Mouse (Mus musculus) cerebellum, adult 11-12 months (tissue): ENCODE data around the gene Espl1.

Source experiments
- DNase-seq: peaks from one replicate; pipeline ENCODE4 v3.0.0; 2022

Espl1 gene

DNA sequence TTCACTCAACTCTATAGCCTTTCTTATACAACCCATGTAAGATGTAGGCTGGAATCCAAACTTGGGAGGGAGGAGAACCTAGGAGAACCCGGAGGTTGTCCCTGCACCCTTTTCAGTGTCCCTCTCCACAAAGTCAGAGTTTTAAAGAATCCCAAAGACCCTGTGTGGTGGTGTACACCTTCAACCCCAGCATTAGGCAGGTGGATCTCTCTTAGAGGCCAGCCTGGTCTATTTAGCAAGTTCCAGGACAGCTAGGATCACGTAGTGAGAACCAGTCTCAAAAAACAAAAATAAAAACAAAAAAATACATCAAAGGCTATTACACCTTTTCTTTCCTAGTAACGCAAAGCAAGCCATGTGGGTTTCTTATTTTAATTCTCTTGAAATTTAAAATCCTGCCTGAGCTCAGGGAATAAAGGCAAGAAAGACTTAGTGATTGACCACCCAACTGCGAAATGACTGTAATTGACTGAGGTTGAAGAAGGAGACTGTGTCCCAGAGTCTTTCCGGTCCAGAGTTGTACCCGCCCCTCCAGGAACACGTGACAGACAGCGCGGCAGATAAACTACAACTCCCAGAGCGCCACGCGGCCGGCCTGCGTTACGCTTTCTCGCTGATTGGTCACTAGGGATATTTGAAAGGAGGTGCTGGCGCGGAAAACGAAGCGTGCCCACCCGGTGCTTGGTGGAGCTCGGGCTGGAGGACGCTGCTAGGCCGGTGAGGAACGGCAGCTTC is at the start of gene Espl1:
Gene Espl1, plus strand, starts transcription at position 634 of the 735 bp plus-strand sequence.
- peak; percentile 89 for DNase-seq

DNA sequence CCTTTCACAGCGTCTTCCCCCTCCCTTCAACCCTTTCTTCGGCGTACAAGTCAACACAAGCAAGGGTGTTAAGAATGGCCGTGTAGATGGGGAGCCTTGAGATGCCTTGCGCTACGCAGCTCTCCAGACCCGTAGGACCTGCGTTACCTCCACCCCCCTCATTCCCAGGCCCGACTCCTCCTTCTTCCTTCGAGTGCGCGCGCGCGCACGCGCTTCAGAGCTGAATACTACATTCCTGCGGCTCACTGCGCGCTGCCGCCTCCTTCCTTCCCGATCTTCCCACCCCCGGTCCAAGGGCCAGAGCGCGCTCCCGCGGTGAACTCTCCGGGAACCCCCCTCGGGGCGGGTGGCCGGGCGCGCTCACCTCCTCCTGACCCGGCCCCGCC is 49.2 kb upstream of the Espl1 start:
- DNase-seq = peak; percentile 95

DNA sequence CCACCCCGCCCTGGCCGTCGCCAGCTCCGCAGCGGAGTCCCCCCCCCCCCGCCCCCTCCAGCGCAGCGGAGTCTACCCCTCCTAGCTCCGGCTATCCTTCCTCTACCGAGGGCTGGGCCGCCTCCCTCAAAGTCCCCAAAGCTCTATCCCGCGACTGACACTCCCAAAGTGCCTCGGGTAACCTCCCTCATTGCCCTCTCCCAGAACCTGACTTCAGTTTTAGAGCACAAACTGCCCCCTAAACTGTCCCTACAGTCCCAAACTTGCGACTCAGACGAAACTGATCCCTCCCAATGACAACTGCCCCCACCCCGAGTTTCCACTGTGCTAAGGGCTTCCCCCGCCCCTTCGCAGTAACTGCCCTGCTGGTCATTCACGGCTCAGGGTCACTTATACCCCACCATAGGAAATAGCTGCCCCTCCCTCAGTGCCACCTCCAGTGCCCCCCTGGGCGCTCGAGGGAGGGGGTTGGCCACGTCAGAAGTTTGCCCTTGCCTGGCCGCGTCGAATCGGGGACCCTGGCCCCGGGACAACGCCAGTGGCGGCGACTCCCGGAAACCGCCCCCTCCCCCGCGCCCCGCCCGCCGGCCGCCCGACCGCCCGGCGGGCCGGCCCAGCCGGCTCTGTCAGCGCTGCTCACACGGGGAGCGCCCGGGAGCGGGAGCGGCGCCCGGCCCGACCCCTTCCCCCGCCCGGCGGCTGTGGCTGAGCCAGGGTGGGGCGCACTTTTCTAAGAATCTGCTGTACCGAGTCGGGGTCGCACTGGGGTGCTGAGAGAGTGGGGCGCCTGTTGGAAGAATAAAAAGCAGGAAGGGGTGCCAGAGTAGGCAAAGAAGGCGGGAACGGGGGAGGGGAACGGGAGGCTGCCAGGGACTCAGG is 48.6 kb upstream of the Espl1 start:
- DNase-seq = peak; percentile 79

DNA sequence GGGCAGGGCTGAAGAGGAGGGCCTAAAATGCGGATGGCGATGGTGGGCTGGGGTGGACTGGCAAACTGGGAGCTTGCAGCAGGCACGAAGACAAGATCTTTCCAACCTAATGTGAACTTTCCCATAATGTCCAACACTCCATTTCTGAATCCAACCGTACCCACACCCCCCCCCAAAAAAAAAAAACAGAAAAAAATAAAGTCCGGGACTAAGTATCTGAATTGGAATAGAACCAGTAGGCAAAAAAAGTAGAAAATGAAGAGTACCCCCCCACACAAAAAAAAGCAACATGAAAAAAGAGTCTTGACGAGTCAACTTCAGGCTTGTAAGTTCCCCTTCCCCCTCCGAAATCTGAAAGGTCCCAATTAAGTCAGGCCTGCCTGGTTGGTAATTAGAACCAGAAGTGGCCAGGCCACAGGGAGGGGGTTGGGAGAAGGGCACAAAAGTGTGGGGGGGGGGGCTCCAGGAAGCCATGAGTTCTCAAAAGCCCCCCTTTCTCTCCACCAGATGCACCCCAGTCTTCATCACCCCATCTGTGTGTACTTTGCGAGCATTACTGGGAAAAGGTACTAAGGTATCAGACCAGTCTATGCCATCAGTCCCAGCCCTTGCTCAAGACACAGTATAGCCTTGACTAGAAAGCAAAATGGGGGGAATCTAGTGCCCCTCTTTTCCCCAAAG is 47.8 kb upstream of the Espl1 start:
- peak; percentile 31 for DNase-seq

DNA sequence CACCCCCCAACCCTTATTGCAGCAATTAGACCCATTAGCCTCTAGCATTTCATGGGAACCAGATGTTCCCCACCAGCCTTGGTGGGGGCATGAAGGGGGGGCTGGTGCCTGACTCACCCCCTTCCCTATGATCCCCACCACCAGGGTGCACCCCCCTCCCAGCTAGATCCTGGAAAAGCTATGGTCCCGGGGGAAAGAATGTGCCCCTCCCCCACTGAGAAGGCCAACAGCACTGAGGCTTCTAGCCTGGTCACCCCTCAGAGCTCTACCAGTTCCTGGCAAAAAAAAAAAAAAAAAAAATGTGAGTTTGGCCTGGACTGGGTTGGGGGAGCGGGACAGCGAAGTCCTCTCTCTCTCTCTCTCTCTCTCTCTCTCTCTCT is 47.3 kb upstream of the Espl1 start:
- DNase-seq = peak; percentile 48

DNA sequence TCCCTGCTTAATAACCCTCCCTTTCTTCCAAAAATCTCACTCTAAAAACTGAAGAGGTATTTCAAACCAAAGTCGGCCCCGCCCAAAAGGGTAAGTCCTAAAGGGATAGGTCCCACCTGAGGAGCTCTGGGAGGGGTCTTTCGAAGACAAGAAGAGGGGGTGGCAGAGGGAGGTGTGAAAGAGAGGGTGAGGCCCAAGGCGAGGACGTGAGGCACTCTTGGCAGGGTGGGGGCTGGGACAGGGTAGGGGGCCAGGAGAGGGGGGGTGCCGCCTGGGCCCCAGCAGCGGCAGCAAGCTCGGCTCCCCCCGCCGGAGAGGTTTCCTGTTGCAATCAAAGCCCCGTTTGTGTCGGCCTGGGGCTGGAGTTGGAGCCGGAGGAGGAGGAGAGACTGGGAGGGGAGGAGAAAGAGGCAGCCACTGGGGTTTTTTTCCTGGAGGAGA is 46.8 kb upstream of the Espl1 start:
- DNase-seq = peak; percentile 31

DNA sequence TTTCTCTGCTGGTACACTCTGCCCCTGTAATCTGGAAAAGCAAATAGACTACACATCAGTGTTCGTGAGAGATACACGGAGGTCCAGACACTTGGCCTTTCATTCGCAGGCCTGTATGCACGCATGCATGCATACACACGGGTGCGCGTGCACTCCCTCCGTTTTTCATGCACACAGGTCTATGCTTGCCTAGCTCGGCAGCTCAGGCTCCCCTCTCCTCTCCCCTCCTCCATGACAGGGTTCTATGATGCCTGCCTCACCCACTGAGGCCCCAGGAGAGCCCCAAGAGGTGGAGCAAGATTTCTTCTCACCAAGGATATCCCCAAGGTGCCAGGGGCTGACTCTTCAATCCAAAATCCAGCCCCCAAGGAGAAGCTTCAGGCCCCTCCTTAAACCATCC is 46.1 kb upstream of the Espl1 start:
- no peak for DNase-seq

DNA sequence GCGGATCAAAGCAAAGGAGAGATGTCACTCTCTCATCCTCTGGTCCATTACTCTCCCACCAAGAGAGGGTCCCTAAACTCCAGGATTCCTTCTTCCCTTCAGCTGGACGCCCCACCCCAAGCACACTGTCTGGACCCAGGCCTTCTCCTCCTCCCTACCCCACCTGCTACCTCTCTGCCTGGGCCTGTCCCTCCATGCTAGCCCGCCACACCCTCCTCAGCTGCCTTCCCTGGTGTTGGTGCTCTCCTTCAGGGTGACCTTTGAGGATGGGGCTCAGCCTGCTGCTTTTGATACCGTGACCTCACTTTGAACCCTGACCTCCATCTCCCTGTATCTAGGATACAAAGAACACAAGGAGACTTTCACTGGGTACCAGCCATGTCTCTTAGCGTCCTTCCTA is 45.5 kb upstream of the Espl1 start:
- DNase-seq = no peak

DNA sequence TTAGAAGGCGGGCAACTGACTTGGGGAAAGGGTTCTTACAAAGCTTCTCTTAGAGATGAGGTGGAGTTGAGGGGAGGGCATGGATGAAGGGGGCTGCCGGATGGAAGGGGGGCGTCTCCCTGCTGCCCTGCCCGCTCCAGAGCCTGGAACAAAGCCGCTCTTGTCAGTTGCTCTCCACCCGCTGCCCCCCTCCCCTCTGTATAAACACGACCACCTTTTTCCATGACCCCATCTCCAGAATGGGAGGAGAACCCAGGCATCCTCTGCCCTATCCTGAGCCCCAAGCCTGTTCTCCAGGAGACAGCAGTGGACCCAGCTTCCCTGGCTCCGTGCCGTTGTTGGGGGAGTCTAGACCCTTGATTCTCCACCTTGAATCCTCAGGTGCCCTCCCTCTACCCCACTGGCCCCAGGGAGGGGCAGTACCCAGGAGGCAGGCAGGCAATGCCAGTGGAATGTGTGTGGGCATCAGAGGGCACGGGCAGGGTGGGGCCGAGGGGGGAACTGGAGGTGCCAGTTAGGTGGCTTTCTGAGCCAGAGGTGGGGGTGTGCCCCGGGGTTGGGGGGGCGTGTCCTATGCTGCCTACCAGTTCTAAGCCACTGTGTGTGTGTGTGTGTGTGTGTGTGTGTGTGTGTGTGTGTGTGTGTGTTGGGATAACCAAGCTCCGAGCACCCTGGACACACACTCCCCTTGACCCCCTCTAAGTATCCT is 40.4 kb upstream of the Espl1 start:
- peak; percentile 43 for DNase-seq

DNA sequence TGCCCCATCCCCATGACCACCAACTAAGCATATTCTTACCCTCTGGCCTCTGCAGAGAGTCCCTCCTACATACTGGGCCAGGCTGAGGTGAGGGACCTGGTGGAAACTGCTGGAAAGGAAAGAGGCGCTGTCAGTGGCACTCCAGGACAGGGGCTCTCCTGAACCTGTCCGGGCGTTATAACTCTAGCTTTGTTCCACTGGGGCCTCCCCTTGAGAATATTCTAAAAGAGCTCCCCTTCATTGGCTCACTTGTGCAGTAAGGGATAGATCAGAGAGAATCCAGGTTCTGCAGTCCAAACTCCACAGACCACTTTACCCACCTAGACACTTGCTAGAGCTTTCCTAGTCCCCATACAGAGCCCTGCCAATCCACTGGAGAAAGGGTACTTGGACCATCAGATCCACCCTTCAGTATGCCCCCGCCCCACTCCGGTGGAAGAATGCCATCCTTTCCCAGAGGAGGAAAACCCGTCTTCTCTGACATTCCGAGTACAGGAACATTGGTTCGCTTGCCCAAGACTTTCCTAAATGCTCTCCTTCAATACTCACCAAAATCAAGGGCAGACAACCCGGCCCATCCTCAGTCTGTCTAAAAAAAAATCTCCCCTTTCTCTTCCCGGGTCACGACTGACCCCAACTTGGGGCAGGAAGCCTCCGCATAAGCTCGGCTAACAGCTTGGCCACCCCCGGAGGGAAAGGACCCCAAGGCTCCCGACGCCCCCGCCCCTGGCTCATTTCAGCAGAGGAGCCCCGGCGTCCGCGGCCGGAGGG is 39.5 kb upstream of the Espl1 start:
- DNase-seq = peak; percentile 51

DNA sequence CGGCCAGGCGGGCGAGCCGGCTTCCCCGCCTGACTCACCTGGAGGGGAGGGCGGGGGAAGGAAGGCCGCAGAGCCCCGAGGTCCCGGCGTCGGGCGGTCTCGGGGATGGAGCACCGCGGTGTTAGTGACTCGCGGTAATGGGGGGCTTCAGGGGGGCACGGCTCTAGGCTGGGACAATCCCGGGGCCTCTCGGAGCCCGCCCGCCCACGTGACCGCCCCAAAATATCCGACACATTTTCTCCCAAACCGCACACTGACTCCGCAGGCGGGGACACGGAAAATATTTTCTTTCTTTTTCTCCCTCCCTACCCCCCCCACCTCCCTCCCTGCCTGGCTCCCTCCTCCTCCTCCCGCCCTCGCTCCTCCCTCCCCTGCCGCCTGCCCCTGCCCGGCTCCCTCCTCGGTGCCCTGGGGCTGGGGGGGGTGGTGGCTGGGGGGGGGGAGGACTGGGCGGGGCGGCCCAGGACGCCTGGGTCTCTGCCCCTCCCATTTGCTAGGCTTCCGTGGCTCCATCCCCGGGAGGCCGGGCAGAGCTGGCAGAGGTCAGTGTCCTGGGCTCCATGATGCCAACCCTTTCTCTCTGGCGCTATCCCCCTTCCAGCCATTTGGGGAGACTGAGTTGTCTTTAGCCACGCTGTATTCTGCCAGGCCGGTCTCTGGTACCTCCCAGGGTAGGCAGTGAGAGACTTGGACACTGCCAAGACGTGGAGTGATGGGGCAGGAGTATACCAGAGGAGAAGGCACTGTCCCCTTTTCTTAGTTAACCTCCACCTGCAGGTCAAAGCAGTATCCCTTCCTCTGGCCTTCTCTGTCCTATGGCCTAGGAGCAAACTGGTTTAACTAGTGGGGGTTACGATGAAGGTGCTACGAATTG is 38.6 kb upstream of the Espl1 start, which contains the start of gene Rarg:
Gene Rarg, minus strand, starts transcription at position 316 of the 874 bp plus-strand sequence.
- peak; percentile 81 for DNase-seq

DNA sequence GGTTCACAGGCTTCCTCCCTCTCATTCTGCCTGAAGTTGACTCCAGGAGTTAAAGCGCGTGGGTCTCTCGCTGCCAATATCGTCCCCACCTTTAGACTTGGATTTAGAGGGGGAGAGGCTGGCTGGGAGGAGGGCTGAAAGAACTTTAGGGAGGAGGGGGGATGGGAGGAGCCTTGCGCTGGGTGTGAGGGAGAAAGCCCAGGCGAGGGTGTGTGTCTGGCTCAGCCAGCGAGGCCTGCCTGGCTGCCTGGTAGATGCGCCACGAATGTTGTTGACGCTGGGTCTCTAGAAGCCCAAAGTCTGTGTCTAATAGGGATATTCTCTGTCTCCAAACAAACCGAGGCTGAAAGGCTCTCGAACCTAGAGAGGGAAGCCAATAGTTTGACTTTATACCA is 38.0 kb upstream of the Espl1 start:
- DNase-seq = peak; percentile 70

DNA sequence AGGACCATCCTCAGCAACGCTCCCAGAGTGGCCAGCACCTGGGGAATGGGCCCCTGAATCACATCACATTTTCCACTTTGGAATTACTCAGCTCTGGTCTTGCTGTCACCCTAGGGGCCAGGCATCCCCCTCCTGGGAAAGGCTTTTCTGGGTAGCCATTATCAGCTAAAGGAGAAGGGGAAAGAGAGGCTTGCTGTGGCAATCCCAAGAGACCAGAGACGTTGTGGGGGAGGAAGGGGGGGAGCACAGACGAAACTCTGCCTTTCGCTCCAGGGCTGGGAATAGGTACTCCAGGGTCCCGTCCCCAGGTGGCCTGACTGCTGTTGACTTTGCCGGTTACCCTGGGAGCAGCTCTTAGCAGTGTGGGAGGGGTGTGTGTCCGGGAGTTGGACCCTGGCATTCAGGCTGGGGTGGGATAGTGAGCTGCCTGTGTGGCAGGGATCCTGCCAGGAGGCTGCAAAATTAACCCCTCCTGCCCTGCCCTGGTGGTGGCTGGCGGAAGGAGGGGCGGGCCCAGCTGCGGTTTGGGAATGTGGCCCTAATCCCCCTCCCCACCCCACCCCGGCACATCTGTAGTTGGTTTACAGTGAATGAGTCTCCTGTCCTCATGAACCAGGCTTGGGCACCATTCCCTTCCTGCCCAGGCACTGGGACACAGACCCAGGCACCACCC is 37.3 kb upstream of the Espl1 start:
- DNase-seq = peak; percentile 57

DNA sequence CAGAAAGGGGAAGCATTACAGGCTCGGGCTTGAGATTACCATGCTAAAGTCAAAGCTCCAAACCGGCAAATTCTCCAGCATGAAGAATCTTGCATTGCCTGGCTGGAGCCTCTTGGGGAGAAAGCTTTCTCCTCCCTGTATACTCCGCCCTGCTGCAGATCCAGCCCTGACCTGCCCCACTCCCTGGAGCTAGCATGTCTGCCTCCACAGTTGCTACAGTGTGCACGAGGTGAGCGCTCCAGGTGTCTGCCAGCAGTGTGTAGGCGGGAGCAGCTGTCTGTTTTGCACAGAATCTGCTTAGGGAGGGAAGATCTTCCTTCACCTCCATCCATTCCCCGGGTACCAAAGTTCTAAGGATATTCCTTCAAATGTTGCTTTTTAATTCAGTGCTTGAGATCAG is 33.5 kb upstream of the Espl1 start:
- no peak for DNase-seq

DNA sequence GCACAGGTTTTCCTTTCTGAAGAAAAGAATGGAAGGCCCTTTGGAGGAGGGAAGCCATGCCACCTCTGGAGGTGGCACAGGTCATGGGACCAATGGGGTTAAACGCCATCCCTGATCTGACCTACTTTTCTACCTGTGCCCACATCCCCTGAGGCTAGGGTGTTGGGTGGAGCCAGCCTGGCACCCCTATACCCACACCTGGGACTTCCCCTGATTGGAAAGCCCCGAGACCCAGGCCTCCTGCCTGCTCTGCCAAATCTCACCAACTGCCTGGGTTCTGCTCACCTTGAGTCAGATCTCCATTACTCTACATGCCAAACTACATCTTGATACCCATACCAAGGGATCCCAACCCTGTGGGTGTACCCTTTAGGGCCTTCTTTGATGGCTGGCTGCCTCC is 33.0 kb upstream of the Espl1 start:
- no peak for DNase-seq

DNA sequence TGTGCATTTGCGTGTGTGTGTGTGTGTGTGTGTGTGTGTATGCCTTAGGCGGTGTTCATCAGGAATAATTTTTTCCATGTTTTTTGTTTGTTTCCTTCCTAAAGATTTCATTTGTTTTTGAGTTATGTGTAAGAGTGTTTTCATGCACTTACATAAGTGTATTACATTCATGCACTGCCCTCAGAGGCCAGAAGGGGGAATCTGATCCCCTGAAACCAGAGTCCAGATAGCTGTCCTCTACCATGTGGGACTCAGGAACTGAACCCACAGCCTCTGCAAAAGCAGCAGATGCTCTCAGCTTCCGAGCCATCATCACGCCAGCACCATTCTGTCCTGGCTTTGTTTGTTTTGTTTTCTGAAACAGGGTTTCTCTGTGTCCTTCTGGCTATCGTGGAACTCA is 30.5 kb upstream of the Espl1 start:
- no peak for DNase-seq

DNA sequence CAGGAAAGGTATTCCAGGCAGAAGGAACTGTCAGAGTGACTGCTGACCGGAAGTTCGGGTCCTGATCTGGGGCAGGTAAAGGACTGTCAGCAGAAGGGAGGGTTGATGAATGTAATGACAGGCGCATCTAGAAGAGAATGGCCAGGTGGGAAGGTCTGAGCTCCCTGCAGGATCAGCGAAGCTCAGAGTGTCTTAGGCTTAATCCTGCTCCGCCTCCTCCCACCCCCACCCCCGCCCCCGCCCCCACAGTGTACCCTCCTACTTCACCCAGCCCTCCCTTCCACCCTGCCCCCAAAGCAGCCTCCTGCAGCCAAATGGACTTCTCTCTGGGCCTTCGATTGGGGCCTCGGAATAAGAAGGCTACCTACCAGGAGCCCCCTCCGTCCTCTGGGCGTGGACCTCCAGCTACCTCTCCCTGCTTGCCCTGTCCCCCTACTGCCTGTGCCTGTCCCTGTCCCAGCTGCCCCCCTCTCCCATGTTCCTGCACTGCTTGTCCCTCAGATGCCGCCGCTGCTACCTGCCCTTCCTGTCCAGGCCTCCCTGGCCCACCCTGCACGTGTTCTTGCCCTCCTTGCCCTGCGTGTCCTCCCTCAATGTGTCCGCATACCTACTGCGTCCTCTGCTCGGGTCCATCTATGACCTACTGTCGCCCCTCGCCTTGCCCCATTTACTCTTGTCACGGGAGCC is 25.6 kb upstream of the Espl1 start, which contains the start of gene Gm9918:
Gene Gm9918, plus strand, starts transcription at position 290 of the 687 bp plus-strand sequence.
- no peak for DNase-seq

DNA sequence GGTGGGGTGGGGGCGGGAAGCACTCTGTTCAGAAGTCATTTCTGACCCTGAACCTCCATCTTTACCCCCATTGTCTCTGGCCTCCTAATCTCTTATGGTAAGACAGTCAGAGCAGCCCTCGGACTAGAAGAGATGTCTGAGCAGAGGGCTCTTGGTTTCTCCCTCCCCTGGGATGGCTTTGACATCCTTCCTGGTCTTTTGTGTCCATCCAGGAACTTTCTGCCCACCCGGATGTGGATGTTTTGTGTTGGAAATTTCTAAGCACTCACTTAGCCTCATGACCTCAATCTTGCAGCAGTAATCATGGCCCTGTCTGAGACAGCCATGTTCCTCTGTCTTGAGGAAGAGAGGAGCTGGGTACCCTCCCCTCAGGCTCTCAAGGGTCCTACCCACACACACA is 24.6 kb upstream of the Espl1 start:
- DNase-seq = no peak

DNA sequence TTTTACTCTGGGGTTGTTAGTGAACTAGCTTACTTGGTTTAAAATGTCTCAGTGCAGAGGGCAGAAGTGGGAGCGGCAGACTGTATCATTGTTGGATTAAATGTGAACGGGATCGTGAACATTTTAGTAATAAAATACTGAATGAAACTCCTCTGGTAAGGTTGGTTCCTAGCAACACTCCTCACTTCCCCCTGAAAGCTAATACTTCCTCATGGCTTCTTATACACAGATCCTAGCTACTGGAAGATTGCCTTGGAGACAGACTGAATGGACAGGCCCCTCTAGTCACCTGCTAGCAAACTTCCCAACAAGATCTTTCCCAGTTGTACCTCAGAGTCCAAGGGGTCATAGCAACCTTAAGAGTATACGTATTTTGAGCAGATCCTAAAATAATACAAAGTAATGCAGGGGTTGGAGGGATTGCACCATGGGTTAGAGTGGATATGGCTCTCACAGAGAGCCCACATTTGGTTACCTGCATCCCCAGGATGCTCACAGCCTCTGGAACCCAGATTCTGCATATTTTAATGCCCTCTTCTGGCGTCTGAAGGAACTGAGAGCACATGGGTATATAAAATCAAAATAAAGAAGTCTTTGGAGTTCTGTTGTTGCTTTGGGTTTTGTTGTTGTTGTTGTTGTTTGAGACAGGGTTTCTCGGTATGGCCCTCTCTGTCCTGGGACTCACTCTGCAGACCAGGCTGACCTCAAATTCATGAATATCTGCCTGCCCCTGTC is 21.9 kb upstream of the Espl1 start:
- no peak for DNase-seq
